Mouse (Mus musculus): ENCODE measurements at regions not wholly inside any gene's neighbourhood (a gene's known extent, or its start where the extent isn't known, plus 50 kb on each side); places are given as distances from the start of the nearest gene placed in this dataset.
"Not testable (repeated sequence)": the region's sequence is repeated elsewhere in the genome, so short reads cannot be mapped to it uniquely, and the experiment has no call there.

DNA sequence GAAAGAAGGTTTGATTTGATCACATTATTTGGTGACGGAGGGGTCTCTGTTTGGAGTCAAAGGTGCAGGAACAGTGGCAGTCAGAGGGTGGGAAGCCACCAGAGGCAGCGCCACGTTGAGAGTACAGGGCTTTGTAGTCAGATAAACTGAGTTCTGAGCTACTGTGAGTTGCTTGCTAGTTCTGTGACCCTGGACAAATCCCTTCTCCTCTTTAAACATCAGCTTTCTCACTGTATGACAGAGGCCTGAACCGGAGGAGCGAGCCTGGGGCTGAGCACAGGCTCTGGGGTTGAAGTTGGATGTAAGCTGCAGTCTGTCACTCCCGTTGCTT is 250.1 kb downstream of the 3100002H09Rik start:
- H3K27ac ChIP-seq (ENCODE audit: insufficient read depth, low read depth): no peak overlapping the region
- peaks cover 52% of the 10 kb centered on the region for H3K27me3 ChIP-seq (replicated peaks)
- no peaks in the 10 kb centered on the region for H3K4me1 ChIP-seq (ENCODE audit: control insufficient read depth in 1 of 2, insufficient read depth in 2 of 2)
- no peaks in the 10 kb centered on the region for H3K36me3 ChIP-seq (replicated peaks in 1 of 2; ENCODE audit: control insufficient read depth in 1 of 2, insufficient read depth in 1 of 2, low read length in 1 of 2)
- DNase-seq (ENCODE audit: extremely low read depth): no peak
- H3K9ac ChIP-seq (ENCODE audit: insufficient read depth, low read depth): no peak overlapping the region
- H3K9me3 ChIP-seq (replicated peaks; ENCODE audit: low read length): no peaks in the 10 kb centered on the region
- dilution Hi-C loops (cut with MboI; ENCODE audit: extremely low pct_ligation_motif_present, extremely low pct_unique_long_range_greater_than_20kb, low sequenced_read_pairs) (no loop called here), in situ Hi-C loops (cut with MboI; ENCODE audit: low pct_ligation_motif_present, low pct_unique_long_range_greater_than_20kb, low sequenced_read_pairs) (no loop called here)
- H3K4me2 ChIP-seq (ENCODE audit: insufficient read depth, low read depth, poor library complexity, severe bottlenecking): no peak overlapping the region
- H3K4me3 ChIP-seq (replicated peaks in 1 of 3; ENCODE audit: low read depth in 2 of 3, low read length in 2 of 3, poor library complexity in 1 of 3): no peak overlapping the region
- no peaks in the 10 kb centered on the region for H3K79me2 ChIP-seq (replicated peaks; ENCODE audit: control insufficient read depth, extremely low read depth, insufficient read depth, poor library complexity, severe bottlenecking)
- TF ChIP-seq ZNF384 (IDR thresholded peaks at IDR 0.05; ENCODE audit: low read depth, low read length) (no peak), EP300 (IDR thresholded peaks at IDR 0.05; ENCODE audit: low read length) (no peak), IRF4 (IDR thresholded peaks at IDR 0.05; ENCODE audit: low read depth, low read length) (no peak), TCF12 (IDR thresholded peaks at IDR 0.05; ENCODE audit: low read depth, low read length) (no peak)

DNA sequence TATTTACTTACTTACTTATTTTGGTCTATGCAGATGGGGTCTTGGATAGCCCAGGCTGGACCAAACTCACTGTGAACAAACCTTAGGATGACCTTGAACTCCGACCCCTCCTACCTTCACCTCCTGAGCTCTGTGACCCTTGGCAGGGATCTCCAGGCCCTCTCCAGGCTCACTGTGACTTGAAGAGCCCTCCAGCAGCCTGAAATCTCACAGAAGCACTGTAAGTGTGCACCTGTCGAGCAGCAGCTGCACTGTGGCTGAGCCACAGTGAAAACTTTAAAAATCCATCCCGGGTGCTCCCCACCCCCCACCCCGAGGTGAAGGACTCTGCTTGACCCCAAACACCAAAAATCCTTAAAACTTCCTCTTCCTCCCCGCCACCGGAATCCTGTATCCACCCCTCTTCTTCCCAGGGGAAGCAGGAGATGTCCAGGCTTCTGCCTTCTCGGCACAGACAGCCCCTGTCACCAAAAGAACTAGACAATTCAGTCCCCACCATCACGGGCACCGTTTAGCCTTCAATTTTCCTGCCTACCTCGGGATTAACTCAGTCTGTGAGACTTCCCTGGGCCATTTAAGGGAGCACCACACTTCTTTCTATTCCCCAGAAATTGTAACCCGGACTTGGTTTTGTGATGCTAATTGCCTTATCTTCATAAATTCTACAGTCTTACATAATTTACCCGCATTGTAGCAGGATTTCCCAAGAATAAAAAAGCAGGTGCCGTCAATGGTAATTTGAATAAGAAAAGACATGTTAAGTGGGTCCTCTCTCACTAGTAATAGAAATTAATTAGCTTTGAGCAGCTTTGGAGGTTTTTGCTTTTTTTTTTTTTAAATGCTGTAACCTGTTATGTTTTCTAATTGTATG is 250.7 kb downstream of the 3100002H09Rik start:
- in situ Hi-C loops (cut with MboI; ENCODE audit: low pct_ligation_motif_present, low pct_unique_long_range_greater_than_20kb, low sequenced_read_pairs): no loop called here
- no peak overlapping the region for H3K9ac ChIP-seq (ENCODE audit: insufficient read depth, low read depth)
- no peak overlapping the region for H3K27ac ChIP-seq (ENCODE audit: insufficient read depth, low read depth)
- H3K27me3 ChIP-seq (replicated peaks): peaks cover 49% of the 10 kb centered on the region
- no peak for DNase-seq (ENCODE audit: extremely low read depth)
- no peak overlapping the region for H3K4me3 ChIP-seq (replicated peaks in 1 of 3; ENCODE audit: low read depth in 2 of 3, low read length in 2 of 3, poor library complexity in 1 of 3)
- TF ChIP-seq HCFC1 (IDR thresholded peaks at IDR 0.05; ENCODE audit: low read depth, low read length) (no peak), RAD21 (IDR thresholded peaks at IDR 0.05; ENCODE audit: low read depth, low read length) (no peak), USF2 (conservative IDR thresholded peaks at IDR 0.05; ENCODE audit: low read depth, low read length) (no peak), RCOR1 (conservative IDR thresholded peaks at IDR 0.05; ENCODE audit: low read depth, low read length) (no peak), MAZ (IDR thresholded peaks at IDR 0.05; ENCODE audit: low read depth, low read length) (no peak), USF1 (IDR thresholded peaks at IDR 0.05; ENCODE audit: low read depth, low read length) (no peak), ELF1 (IDR thresholded peaks at IDR 0.05; ENCODE audit: low read depth, low read length) (no peak), KAT2A (IDR thresholded peaks at IDR 0.05; ENCODE audit: insufficient replicate concordance, low read length) (no peak), CHD2 (IDR thresholded peaks at IDR 0.05; ENCODE audit: low read length) (no peak), TCF12 (IDR thresholded peaks at IDR 0.05; ENCODE audit: low read depth, low read length) (no peak), PAX5 (IDR thresholded peaks at IDR 0.05; ENCODE audit: low read length) (no peak)
- H3K36me3 ChIP-seq (replicated peaks in 1 of 2; ENCODE audit: control insufficient read depth in 1 of 2, insufficient read depth in 1 of 2, low read length in 1 of 2): no peaks in the 10 kb centered on the region
- H3K9me3 ChIP-seq (replicated peaks; ENCODE audit: low read length): no peaks in the 10 kb centered on the region
- no peaks in the 10 kb centered on the region for H3K79me2 ChIP-seq (replicated peaks; ENCODE audit: control insufficient read depth, extremely low read depth, insufficient read depth, poor library complexity, severe bottlenecking)
- H3K4me1 ChIP-seq (ENCODE audit: control insufficient read depth in 1 of 2, insufficient read depth in 2 of 2): no peaks in the 10 kb centered on the region
- dilution Hi-C loops (cut with MboI; ENCODE audit: extremely low pct_ligation_motif_present, extremely low pct_unique_long_range_greater_than_20kb, low sequenced_read_pairs): no loop called here
- H3K4me2 ChIP-seq (ENCODE audit: insufficient read depth, low read depth, poor library complexity, severe bottlenecking): no peak overlapping the region

- H3K79me2 ChIP-seq (replicated peaks; ENCODE audit: control insufficient read depth, extremely low read depth, insufficient read depth, poor library complexity, severe bottlenecking); in situ Hi-C loops (cut with MboI; ENCODE audit: low pct_ligation_motif_present, low pct_unique_long_range_greater_than_20kb, low sequenced_read_pairs); DNase-seq (ENCODE audit: extremely low read depth); H3K9me3 ChIP-seq (replicated peaks; ENCODE audit: low read length); dilution Hi-C loops (cut with MboI; ENCODE audit: extremely low pct_ligation_motif_present, extremely low pct_unique_long_range_greater_than_20kb, low sequenced_read_pairs); H3K4me3 ChIP-seq (replicated peaks in 1 of 3; ENCODE audit: low read depth in 2 of 3, low read length in 2 of 3, poor library complexity in 1 of 3); H3K4me1 ChIP-seq (ENCODE audit: control insufficient read depth in 1 of 2, insufficient read depth in 2 of 2); H3K9ac ChIP-seq (ENCODE audit: insufficient read depth, low read depth); H3K27ac ChIP-seq (ENCODE audit: insufficient read depth, low read depth); H3K4me2 ChIP-seq (ENCODE audit: insufficient read depth, low read depth, poor library complexity, severe bottlenecking); H3K36me3 ChIP-seq (replicated peaks in 1 of 2; ENCODE audit: control insufficient read depth in 1 of 2, insufficient read depth in 1 of 2, low read length in 1 of 2): not testable (repeated sequence)
- peaks cover 42% of the 10 kb centered on the region for H3K27me3 ChIP-seq (replicated peaks)
Observed at GRCm38 (mm10) chr4:124358456-124358855, 252.1 kb downstream of the 3100002H09Rik start.

All from CH12.LX (cell line).